Mouse (Mus musculus) intestine, postnatal 0 days (tissue): Measurements from ENCODE around the gene 4933430I17Rik. TPM values are rescaled to one million over a fixed set of nuclear protein-coding genes. Genes with fewer than 3 reads are reported as not detected.

Experiments used
- ATAC-seq: fragments of 200-750 bp; cut with Nextera tagmentation; 2 replicates; pipeline ENCODE4 v1.8.0; 2017; ENCODE audit warnings: mild to moderate bottlenecking, moderate TSS enrichment, moderate library complexity
- H3K27ac ChIP-seq: fragments of 300-500 bp; sonication (generic); 2 replicates; pipeline ENCODE4 v1.5.1; 2014; ENCODE audit warnings: mild to moderate bottlenecking, low read depth, low read length, moderate library complexity
- H3K27me3 ChIP-seq: fragments of 300-500 bp; sonication (generic); replicated peaks from 2 replicates; pipeline ENCODE4 v1.6.1; 2014; ENCODE audit warnings: low read length, mixed read lengths; ENCODE audit not compliant: control insufficient read depth, insufficient read depth
- H3K36me3 ChIP-seq: fragments of 300-500 bp; sonication (generic); 2 replicates; pipeline ENCODE4 v1.6.1; 2014; ENCODE audit warnings: mild to moderate bottlenecking, moderate library complexity; ENCODE audit not compliant: control insufficient read depth, insufficient read depth
- H3K4me1 ChIP-seq: fragments of 300-500 bp; sonication (generic); replicated peaks from 2 replicates; pipeline ENCODE4 v1.6.1; 2014; ENCODE audit warnings: antibody characterized with exemption, low read length, mixed read lengths; ENCODE audit not compliant: control insufficient read depth, insufficient read depth
- H3K4me2 ChIP-seq: fragments of 300-500 bp; sonication (generic); replicated peaks from 2 replicates; pipeline ENCODE4 v1.6.1; 2014; ENCODE audit warnings: low read depth, mild to moderate bottlenecking, moderate library complexity
- H3K4me3 ChIP-seq: fragments of 300-500 bp; sonication (generic); 2 replicates; pipeline ENCODE4 v1.5.1; 2014; ENCODE audit warnings: low read depth, low read length
- H3K9ac ChIP-seq: fragments of 300-500 bp; sonication (generic); 2 replicates; pipeline ENCODE4 v1.6.1; 2014; ENCODE audit warnings: mild to moderate bottlenecking, low read depth, low read length
- H3K9me3 ChIP-seq: fragments of 300-500 bp; sonication (generic); 2 replicates; pipeline ENCODE4 v1.6.1; 2016; ENCODE audit warnings: mixed run types; ENCODE audit not compliant: control insufficient read depth
- CTCF ChIP-seq: sonication (generic); IDR thresholded peaks from 2 replicates; pipeline ENCODE4 v1.5.1; 2016; ENCODE audit warnings: low read depth, mild to moderate bottlenecking, control low read depth, antibody characterized with exemption, moderate library complexity
- WGBS: fragments of 180-500 bp; shearing (Covaris S2); extraction: QIAGEN DNeasy Blood & Tissue Kit; methylation state at CpG from one replicate; pipeline ENCODE4 v1.1.7; 2014; 5-methylcytosine and 5-hydroxymethylcytosine counted together
- polyA plus RNA-seq: library from polyadenylated mRNA; unstranded; fragments of >200 nt; fragmentation: Nextera tagmentation; extraction: Ambion mirVana; gene quantifications from 2 replicates; pipeline ENCODE4 v1.2.1, GENCODE M21; 2015

4933430I17Rik gene
- polyA plus RNA-seq, 1 experiment from 2014 or later = 0.27 TPM

GRCm38 (mm10) chr4:62492682-62493081 is 32.5 kb upstream of the 4933430I17Rik start:
- Histone ChIP-seq H3K36me3 (peaks cover 7% of the 10 kb centered on the region; the same call in 1 of the 2 replicates), H3K27me3 (no peaks in the 10 kb centered on the region), H3K4me3 (no peak overlapping the region), H3K27ac (no peak overlapping the region), H3K9ac (no peak overlapping the region), H3K4me1 (no peaks in the 10 kb centered on the region), H3K9me3 (no peaks in the 10 kb centered on the region), H3K4me2 (no peak overlapping the region)
- no peak for TF ChIP-seq CTCF
- WGBS = 80% methylated on average over 2 of the region's 2 CpGs
- ATAC-seq = no peak

- H3K4me2 ChIP-seq = no peak overlapping the region
- peak overlapping the region; percentile 7; the same call in 1 of the 2 replicates for H3K27ac ChIP-seq
- H3K9me3 ChIP-seq = no peaks in the 10 kb centered on the region
- no peak overlapping the region for H3K4me3 ChIP-seq
- WGBS = 66% methylated on average over 9 of the region's 9 CpGs
- no peak for ATAC-seq
- TF ChIP-seq CTCF = no peak
- no peaks in the 10 kb centered on the region for H3K4me1 ChIP-seq
- no peak overlapping the region for H3K9ac ChIP-seq
- peaks cover 15% of the 10 kb centered on the region for H3K36me3 ChIP-seq
- H3K27me3 ChIP-seq = no peaks in the 10 kb centered on the region
Observed at GRCm38 (mm10) chr4:62494230-62494629, 30.9 kb upstream of the 4933430I17Rik start.

GRCm38 (mm10) chr4:62495946-62496345 is 29.2 kb upstream of the 4933430I17Rik start:
- H3K27ac ChIP-seq = peak overlapping the region; percentile 15; the same call in 1 of the 2 replicates
- no peak for ATAC-seq
- H3K9ac ChIP-seq = no peak overlapping the region
- H3K4me2 ChIP-seq = no peak overlapping the region
- no peak overlapping the region for H3K4me3 ChIP-seq
- 60% methylated on average over 8 of the region's 8 CpGs for WGBS
- TF ChIP-seq CTCF = no peak
- H3K27me3 ChIP-seq = no peaks in the 10 kb centered on the region
- H3K9me3 ChIP-seq = no peaks in the 10 kb centered on the region
- 0 out of 2 replicates have a peak, but pooled peaks cover 2% of the 10 kb centered on the region for H3K4me1 ChIP-seq
- H3K36me3 ChIP-seq = peaks cover 21% of the 10 kb centered on the region

- Histone ChIP-seq H3K9ac (no peak overlapping the region), H3K4me2 (no peak overlapping the region), H3K4me1 (0 out of 2 replicates have a peak, but pooled peaks cover 2% of the 10 kb centered on the region), H3K27ac (peak overlapping the region; percentile 35), H3K36me3 (peaks cover 17% of the 10 kb centered on the region), H3K9me3 (no peaks in the 10 kb centered on the region), H3K4me3 (no peak overlapping the region), H3K27me3 (no peaks in the 10 kb centered on the region)
- WGBS = 34% methylated on average over 8 of the region's 8 CpGs
- no peak for ATAC-seq
- no peak for TF ChIP-seq CTCF
Observed at GRCm38 (mm10) chr4:62496815-62497214, 28.4 kb upstream of the 4933430I17Rik start.

GRCm38 (mm10) chr4:62500799-62501198 is 24.4 kb upstream of the 4933430I17Rik start:
- Histone ChIP-seq H3K36me3 (peaks cover 16% of the 10 kb centered on the region), H3K4me2 (peak overlapping the region; percentile 67), H3K9ac (no peak overlapping the region; the same call in 1 of the 2 replicates), H3K4me1 (peaks cover 9% of the 10 kb centered on the region; the same call in 1 of the 2 replicates), H3K27ac (peak overlapping the region; percentile 97), H3K27me3 (no peaks in the 10 kb centered on the region), H3K4me3 (peak overlapping the region; percentile 88; the same call in 1 of the 2 replicates), H3K9me3 (no peaks in the 10 kb centered on the region)
- ATAC-seq = peak; percentile 72
- 38% methylated on average over 4 of the region's 4 CpGs for WGBS
- TF ChIP-seq CTCF = no peak

- WGBS = under 1% methylated on average over 7 of the region's 7 CpGs
- H3K27me3 ChIP-seq = no peaks in the 10 kb centered on the region
- ATAC-seq = no peak
Observed at GRCm38 (mm10) chr4:62501534-62501933, 23.6 kb upstream of the 4933430I17Rik start.

More at GRCm38 (mm10) chr4:62501534-62501933, 23.6 kb upstream of the 4933430I17Rik start:
- Histone ChIP-seq H3K4me3 (peak overlapping the region; percentile 88), H3K4me2 (peak overlapping the region; percentile 67), H3K9ac (peak overlapping the region; percentile 90), H3K27ac (peak overlapping the region; percentile 97), H3K4me1 (peaks cover 9% of the 10 kb centered on the region; the same call in 1 of the 2 replicates), H3K36me3 (peaks cover 14% of the 10 kb centered on the region), H3K9me3 (no peaks in the 10 kb centered on the region)
- no peak for TF ChIP-seq CTCF
